18 mouse cellular contexts compared by ENCODE assay signal in the genomic region with DNA sequence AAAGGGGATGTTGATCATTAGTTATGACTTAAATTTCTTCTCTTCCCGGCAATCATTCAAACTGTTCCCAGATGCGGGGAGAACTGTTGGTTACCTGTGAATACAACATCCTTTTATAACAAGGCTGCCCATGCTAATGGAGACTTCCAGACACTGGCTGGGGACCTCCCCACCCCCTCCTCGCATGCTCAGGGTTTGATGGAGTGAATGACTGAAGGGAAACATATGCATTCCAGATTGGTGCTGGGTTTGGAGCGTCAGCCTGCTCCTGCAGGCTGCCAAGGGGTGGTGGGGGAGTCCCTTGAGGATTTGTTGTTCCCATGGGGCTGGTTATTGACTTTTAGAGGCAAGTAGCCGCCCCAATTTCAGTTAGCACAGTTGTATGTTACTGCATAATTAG.
DNase-seq lines count a peak whose midpoint lies in the region; ATAC-seq and TF ChIP-seq lines count a peak whose summit lies in the region.
"Had no signal": no experiment of that assay in that cellular context is flagged by ENCODE, and none has a peak within 500 bp of the region (broad histone marks: within the 10 kb centered on the region; RNA-seq: fewer than 3 reads in every experiment).

No protein-coding gene starts in this region.

- H3K27ac ChIP-seq in kidney, adult 2 months (ENCODE audit: insufficient read depth, low read depth, low read length) = no peak overlapping the region
- no peak overlapping the region for H3K27ac ChIP-seq in limb, embryonic 13.5 days
- H3K27ac ChIP-seq: forebrain, embryonic 13.5 days; heart, embryonic 15.5 days; hindbrain, embryonic 13.5 days; hindbrain, postnatal 0 days had no signal

- no peaks in the 10 kb centered on the region for H3K9me3 ChIP-seq in limb, embryonic 13.5 days
- H3K9me3 ChIP-seq: forebrain, embryonic 13.5 days; heart, embryonic 15.5 days; hindbrain, embryonic 13.5 days had no signal

- H3K36me3 ChIP-seq in kidney, adult 2 months (ENCODE audit: control insufficient read depth, insufficient read depth, low read length) = no peaks in the 10 kb centered on the region
- no peaks in the 10 kb centered on the region for H3K36me3 ChIP-seq in limb, embryonic 13.5 days
- H3K36me3 ChIP-seq: heart, embryonic 15.5 days; hindbrain, embryonic 13.5 days had no signal

- WGBS in kidney, adult 2 months = 75% methylated on average over 5 of the region's 5 CpGs
- 36% methylated on average over 5 of the region's 5 CpGs for WGBS in limb, embryonic 13.5 days

- no peak overlapping the region for H3K4me3 ChIP-seq in kidney, adult 2 months (ENCODE audit: insufficient read depth, low read depth, low read length)
- H3K4me3 ChIP-seq in limb, embryonic 13.5 days = no peak overlapping the region
- H3K4me3 ChIP-seq: forebrain, embryonic 13.5 days; heart, embryonic 15.5 days; hindbrain, embryonic 13.5 days had no signal

- TF ChIP-seq CTCF in kidney, adult 2 months (conservative IDR thresholded peaks at IDR 0.05; ENCODE audit: insufficient read depth, insufficient read length, low read depth, low read length) = no peak

- H3K4me2 ChIP-seq in limb, embryonic 13.5 days (replicated peaks) = no peak overlapping the region
- H3K4me2 ChIP-seq: forebrain, embryonic 13.5 days; heart, embryonic 11.5 days; heart, embryonic 15.5 days; hindbrain, embryonic 13.5 days had no signal

- no peak for TF ChIP-seq POLR2A in kidney, adult 2 months (IDR thresholded peaks at IDR 0.05; ENCODE audit: low read depth, low read length)

- H3K4me1 ChIP-seq in kidney, adult 2 months (ENCODE audit: control insufficient read depth, insufficient read depth, low read length) = no peaks in the 10 kb centered on the region
- H3K4me1 ChIP-seq in limb, embryonic 13.5 days = peaks cover 21% of the 10 kb centered on the region
- H3K4me1 ChIP-seq: forebrain, embryonic 13.5 days; heart, embryonic 15.5 days; hindbrain, embryonic 13.5 days had no signal

- no peaks in the 10 kb centered on the region for H3K27me3 ChIP-seq in kidney, adult 2 months (replicated peaks; ENCODE audit: control insufficient read depth, insufficient read depth, low read length)
- no peaks in the 10 kb centered on the region for H3K27me3 ChIP-seq in limb, embryonic 13.5 days
- H3K27me3 ChIP-seq: forebrain, embryonic 13.5 days; heart, embryonic 15.5 days; hindbrain, embryonic 13.5 days had no signal

- DNase-seq in kidney, postnatal 10 days = peak; percentile 17
- DNase-seq in kidney, adult 2 months = no peak
- DNase-seq in NIH3T3 (ENCODE audit: low read depth) (peak; percentile 20), ZHBTc4 (ENCODE audit: low read depth, low spot score) (peak; percentile 11)
- DNase-seq in urinary bladder, adult 18-20 months (ENCODE audit: low spot score in 2 of 2) = no peak
- DNase-seq: adrenal gland, postnatal 10 days; cerebellum, adult 11 months; cerebellum, adult 8-10 months; cerebellum, postnatal 25 days; gastrocnemius, postnatal 36 days; heart, adult 18-20 months; heart, postnatal 14 days had no signal

- ATAC-seq in limb, embryonic 13.5 days (ENCODE audit: low FRiP score, low read depth) = 0 out of 2 replicates have a peak, but pooled peaks have one; percentile 66
- ATAC-seq: forebrain, embryonic 13.5 days; hindbrain, postnatal 0 days had no signal

- no peak overlapping the region for H3K9ac ChIP-seq in limb, embryonic 13.5 days
- H3K9ac ChIP-seq: forebrain, embryonic 13.5 days; heart, embryonic 15.5 days; hindbrain, embryonic 13.5 days had no signal

Comparison
In these comparisons a context has a peak if more than half of its experiments do, and no peak if none do; other contexts are left out.
1. DNase-seq: peak in kidney, postnatal 10 days (single experiment), NIH3T3 (single experiment) and ZHBTc4 (single experiment); none in kidney, adult 2 months (single experiment) and urinary bladder, adult 18-20 months (0 of 2).